Mouse (Mus musculus) erythroid progenitor cell, adult 5-6 weeks (primary cell): ENCODE results near the gene Olfr633. TPM values are rescaled to one million over a fixed set of nuclear protein-coding genes. Genes with fewer than 3 reads are reported as not detected.
"Not testable (repeated sequence)": the region's sequence is repeated elsewhere in the genome, so short reads cannot be mapped to it uniquely, and the experiment has no call there.

Source experiments
- ATAC-seq: replicated peaks from 2 replicates; pipeline ENCODE4 v1.8.0; 2016; ENCODE audit warnings: moderate number of reproducible peaks, mild to moderate bottlenecking, moderate TSS enrichment, inconsistent platforms; ENCODE audit not compliant: poor library complexity, low FRiP score, severe bottlenecking
- total RNA-seq, 2 experiments: library from RNA; stranded (forward) in 1 of 2; stranded (reverse) in 1 of 2; fragments of 150-400 nt in 1 of 2; fragments of 186-747, 209-891 nt in 1 of 2; gene quantifications; 2 replicates each; pipeline versions ENCODE4 v1.2.3 to v1.2.4; 2015 to 2017; ENCODE audit warnings: low replicate concordance in 2 of 2

Gene Olfr633
- total RNA-seq (2015; ENCODE audit: low replicate concordance) (not detected in 2 replicates), total RNA-seq (2017; ENCODE audit: low replicate concordance) (0.15 TPM in 1 of 2 replicates, not detected in the other)

DNA sequence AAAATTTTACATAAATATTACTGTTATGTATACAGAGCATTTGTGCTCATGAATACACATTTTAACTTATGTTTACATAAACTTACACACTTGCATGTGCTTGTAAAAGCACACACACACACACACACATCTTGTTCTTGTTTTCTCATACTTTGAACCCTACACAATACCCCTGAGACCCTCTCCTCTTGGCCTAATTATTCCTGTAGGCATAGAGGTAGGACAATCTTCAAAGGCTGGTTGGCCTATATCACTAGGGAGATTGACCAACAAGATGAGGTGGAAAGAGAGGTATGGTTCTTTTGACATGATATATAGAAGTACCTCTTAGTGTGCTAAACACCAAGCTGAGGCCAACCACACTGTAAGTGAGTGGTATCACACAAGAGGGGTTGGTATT, at the start of gene Olfr633:
Olfr633 (plus strand) TSS at position 301 of the 400 bp plus-strand sequence.
- ATAC-seq = no peak

DNA sequence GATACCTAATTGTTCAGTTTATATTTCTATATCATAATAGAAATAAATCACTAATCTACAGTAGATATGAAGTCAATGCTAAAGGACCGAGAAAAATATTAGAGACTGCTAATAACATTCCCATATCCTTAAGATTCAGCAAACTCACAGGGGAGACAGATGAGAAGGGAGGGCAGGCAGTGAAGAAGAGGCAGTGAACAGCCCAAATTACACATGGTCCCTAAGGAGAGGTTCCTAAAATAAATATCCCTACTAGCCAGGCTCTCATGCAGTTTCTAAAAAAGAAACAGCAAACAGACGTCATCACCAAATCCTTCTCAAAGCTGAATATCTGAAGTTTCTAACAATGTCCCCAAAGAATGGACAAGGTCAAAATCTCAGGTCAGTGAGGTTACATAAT, 41.0 kb upstream of the Olfr633 start, which contains the start of gene Olfr65:
Olfr65 (plus strand) TSS at position 301 of the 400 bp plus-strand sequence.
- ATAC-seq = no peak

DNA sequence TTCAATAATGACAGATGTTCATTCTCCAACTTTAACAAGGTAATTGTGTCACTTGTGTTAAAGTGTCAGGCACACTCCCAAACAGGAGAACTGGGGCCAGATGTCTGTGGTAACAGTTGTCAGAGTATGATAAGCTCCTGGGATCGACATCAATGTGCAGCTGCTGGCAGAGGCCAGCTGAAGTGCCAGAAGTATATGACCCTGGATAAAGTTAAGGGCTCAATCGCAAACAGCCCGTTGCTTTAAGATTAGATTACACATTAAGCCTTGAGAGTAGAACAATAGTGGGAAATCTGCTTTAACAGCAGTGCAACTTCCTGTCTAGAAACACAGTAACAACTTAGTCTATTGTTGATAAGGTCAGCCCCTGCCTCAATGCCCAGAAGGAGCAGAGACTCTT, 34.2 kb upstream of the Olfr633 start:
- ATAC-seq = peak; percentile 93

DNA sequence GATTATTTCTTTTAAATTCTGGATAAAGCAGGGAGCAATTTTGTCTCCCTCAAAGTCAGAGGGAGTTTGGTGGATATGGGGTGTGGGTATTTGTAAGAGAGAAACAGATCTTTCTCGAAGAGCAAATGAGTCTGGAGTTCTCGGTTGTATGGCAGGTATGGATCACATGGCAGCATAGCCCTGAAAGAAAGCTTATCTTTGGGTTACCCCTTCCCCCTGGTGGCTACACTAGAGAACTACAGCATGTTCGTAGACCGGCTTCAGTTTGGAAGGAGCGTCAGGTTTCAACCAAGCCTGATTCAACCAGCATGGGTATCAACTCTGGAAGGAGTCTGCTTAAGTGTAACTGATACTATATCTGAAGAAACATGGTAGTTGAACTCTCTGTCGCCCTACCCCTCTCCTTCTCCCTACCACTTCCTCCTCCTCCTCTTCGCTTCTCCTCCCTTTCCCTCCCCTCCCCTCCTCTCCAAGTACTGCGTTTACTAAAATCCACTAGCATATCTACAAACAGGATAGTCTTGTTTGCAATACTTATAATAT, 31.2 kb upstream of the Olfr633 start:
- peak; percentile 73 for ATAC-seq

DNA sequence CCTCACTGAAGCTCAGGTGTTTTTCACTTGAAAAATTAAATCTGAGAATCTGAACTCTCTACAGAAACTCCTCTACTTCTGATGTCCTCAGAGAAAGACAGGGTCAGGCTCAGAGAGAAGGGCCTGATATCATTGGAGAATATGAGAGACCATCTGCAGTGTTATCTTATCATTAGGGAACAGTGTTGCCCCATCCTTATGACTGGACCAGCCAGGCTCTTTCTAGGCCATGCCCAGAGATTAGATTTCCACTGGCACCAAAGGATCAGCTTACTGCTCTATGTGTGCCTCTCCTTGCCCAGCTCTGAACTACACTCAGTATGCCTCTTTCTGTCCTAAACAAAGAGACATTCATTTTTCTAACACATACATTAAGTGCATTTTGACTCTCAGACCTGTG, 28.9 kb upstream of the Olfr633 start:
- ATAC-seq = peak; percentile 87

DNA sequence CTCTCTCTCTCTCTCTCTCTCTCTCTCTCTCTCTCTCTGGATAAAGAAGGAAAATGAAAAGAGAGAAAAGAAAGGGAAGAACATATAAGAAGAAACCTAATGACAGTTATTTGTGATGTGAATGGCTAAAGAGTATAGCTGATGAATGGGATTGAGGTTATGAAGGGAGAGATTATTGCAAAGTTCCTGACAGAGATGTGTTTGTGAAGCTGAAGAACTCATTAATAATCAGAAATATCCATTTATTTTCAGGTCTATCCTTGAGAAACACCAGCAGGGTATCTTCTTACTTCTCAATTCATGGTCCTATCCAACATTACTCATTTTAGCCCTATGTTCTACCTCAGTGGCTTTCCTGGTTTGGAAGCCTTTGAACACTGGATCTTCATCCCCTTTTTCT, 15.7 kb upstream of the Olfr633 start, which contains the start of gene Olfr631:
Olfr631 (plus strand) TSS at position 301 of the 400 bp plus-strand sequence.
- no peak for ATAC-seq

DNA sequence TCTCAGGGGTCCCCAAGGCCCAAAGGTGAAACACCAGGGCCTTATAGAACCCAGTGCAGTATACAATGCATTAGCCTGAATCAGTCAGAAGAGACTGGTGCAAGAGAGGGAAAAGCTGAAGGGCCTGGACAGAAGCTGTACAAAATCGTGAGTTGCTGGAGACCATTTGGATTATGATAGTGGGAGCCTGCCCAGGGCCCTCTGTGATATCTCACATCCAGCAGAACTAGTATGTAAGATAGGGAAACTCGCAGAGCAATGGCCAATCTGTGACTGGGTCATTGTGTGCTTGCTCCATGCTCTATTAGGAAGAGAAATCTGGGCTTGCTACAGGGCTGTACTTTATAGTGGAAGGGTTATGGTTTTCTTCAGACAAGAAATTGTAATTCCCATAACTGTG, 10.0 kb upstream of the Olfr633 start, which contains the start of gene Olfr632:
Olfr632 (plus strand) TSS at position 84 of the 400 bp plus-strand sequence.
- ATAC-seq = no peak

DNA sequence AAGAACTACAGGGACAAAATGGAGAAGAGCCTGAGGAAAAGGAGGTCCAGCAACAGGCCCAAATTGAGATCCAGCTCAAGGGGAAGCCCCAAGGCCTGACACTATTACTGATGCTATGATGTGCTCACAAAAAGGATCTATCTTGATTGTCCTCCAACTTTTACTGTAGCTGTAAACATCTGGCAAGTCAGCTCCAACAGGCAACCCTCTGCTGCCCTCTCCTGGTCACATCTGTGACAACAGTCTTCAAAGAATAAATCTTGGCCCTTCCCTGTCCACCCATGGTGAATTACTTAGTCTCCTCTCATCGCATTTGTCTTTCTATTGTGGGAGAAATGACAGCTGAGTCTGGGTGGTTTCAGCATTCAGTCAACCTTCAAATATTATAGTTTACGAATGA, 1.5 kb upstream of the Olfr633 start:
- ATAC-seq = peak; percentile 90

DNA sequence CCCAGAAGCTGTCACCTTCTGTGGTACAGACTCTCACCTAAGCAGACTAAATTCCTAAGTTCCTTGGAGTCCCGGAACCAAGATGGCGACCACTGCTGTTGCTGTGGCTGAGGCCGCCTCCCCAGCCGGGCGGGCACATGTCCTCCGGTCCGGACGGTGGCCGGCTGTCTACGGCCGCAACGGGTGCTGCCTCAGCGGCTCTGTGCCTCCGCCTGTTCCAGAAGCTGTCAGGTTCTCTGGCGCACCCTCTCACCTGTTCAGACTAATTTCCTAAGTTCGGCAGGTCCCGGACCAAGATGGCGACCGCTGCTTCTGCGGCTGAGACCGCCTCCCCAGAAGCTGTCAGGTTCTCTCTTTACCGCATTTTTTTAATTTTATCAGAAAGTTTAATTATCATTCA, 22.6 kb downstream of the Olfr633 start:
- ATAC-seq = not testable (repeated sequence)

DNA sequence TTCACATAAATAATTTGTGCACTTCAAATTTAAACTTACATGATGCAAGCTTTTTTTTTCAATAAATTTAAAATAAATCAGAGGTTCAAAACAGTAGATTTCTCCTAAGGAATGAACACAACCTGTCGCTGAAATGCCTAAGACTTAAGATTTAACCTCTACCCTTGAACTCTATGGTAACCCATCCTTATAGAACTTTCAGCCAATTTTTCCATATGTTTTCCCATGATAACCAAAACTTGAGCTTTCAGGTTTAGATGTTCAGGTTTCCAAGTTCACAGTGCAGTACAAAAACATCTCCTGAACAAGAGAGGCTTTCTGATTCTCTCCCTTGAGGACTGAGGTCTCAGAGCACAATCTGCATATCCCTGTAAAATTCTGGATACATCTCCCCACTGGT, 26.6 kb downstream of the Olfr633 start, which contains the start of gene Olfr635:
Olfr635 (plus strand) TSS at position 301 of the 400 bp plus-strand sequence.
- no peak for ATAC-seq

DNA sequence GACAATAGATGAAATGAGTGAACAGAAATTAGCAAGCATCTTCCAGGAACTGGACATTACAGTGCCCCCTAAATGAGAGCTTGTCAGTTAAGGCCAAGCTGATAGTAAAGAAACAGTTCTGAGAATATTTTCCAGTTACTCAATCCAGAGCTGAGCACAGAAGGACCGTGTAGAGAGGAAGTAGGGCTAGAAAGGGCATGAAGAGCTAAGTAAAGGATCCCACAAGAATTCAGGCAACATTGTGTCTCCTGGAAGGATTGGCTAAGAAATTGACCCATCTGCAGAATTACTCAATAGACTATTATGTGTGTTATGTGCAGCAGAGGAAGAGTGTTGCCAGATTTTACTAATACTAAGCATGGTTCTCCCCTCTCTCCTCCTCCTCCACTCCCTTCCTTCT, 27.5 kb downstream of the Olfr633 start:
- ATAC-seq = no peak

DNA sequence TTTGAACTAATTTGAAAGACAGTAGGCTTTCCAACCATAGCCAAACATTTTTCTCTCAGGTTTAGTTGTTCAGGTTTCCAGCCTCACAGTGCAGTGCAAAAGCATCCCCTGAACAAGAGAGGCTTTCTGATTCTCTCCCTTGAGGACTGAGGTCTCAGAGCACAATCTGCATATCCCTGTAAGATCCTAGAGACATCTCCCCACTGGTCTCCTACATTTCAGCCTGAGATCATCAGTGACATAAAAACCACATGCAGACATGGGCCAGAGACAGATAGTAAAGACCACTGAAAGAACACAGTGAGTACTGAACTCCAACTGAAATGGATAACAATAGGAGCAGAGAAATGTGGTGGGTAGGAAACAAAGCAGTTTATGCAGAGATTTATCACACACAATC, 54.2 kb downstream of the Olfr633 start, which contains the start of gene Olfr638:
Olfr638 (plus strand) TSS at position 301 of the 400 bp plus-strand sequence.
- no peak for ATAC-seq

Other genes starting within 250 kb of the Olfr633 start
Only the 30 nearest of the 33 such genes appear.
- not detected in 2 replicates for gene Olfr628, start 214.1 kb upstream of the Olfr633 start, total RNA-seq (2015; ENCODE audit: low replicate concordance)
- not detected in 2 replicates for gene Olfr628, start 214.1 kb upstream of the Olfr633 start, total RNA-seq (2017; ENCODE audit: low replicate concordance)
- gene Olfr629, start 199.5 kb upstream of the Olfr633 start, total RNA-seq (2015; ENCODE audit: low replicate concordance) = not detected in 2 replicates
- gene Olfr629, start 199.5 kb upstream of the Olfr633 start, total RNA-seq (2017; ENCODE audit: low replicate concordance) = not detected in 2 replicates
- gene Olfr630, start 187.1 kb upstream of the Olfr633 start, total RNA-seq (2015; ENCODE audit: low replicate concordance) = not detected in 2 replicates
- not detected in 2 replicates for gene Olfr630, start 187.1 kb upstream of the Olfr633 start, total RNA-seq (2017; ENCODE audit: low replicate concordance)
- gene Olfr69, start 172.8 kb upstream of the Olfr633 start, total RNA-seq (2015; ENCODE audit: low replicate concordance) = 0.84 and 2.5 TPM in 2 replicates
- gene Olfr69, start 172.8 kb upstream of the Olfr633 start, total RNA-seq (2017; ENCODE audit: low replicate concordance) = 1.7 TPM in 1 of 2 replicates, not detected in the other
- gene Olfr68, start 164.7 kb upstream of the Olfr633 start, total RNA-seq (2015; ENCODE audit: low replicate concordance) = 2.9 TPM in 1 of 2 replicates, not detected in the other
- 0.83 and 2.8 TPM in 2 replicates for gene Olfr68, start 164.7 kb upstream of the Olfr633 start, total RNA-seq (2017; ENCODE audit: low replicate concordance)
- 0.84 TPM in 1 of 2 replicates, not detected in the other for gene Olfr67, start 152.6 kb upstream of the Olfr633 start, total RNA-seq (2015; ENCODE audit: low replicate concordance)
- 1.5 and 3.3 TPM in 2 replicates for gene Olfr67, start 152.6 kb upstream of the Olfr633 start, total RNA-seq (2017; ENCODE audit: low replicate concordance)
- gene Hbb-bt, start 130.4 kb upstream of the Olfr633 start, total RNA-seq (2015; ENCODE audit: low replicate concordance) = 26,042 and 29,427 TPM in 2 replicates
- gene Hbb-bt, start 130.4 kb upstream of the Olfr633 start, total RNA-seq (2017; ENCODE audit: low replicate concordance) = 7,139 and 8,294 TPM in 2 replicates
- gene Hbb-bs, start 116.3 kb upstream of the Olfr633 start, total RNA-seq (2015; ENCODE audit: low replicate concordance) = 118,402 and 120,100 TPM in 2 replicates
- 41,622 and 62,915 TPM in 2 replicates for gene Hbb-bs, start 116.3 kb upstream of the Olfr633 start, total RNA-seq (2017; ENCODE audit: low replicate concordance)
- not detected in 2 replicates for gene Hbb-bh2, start 103.9 kb upstream of the Olfr633 start, total RNA-seq (2015; ENCODE audit: low replicate concordance)
- gene Hbb-bh2, start 103.9 kb upstream of the Olfr633 start, total RNA-seq (2017; ENCODE audit: low replicate concordance) = not detected in 2 replicates
- not detected in 2 replicates for gene Hbb-bh1, start 101.3 kb upstream of the Olfr633 start, total RNA-seq (2015; ENCODE audit: low replicate concordance)
- gene Hbb-bh1, start 101.3 kb upstream of the Olfr633 start, total RNA-seq (2017; ENCODE audit: low replicate concordance) = not detected in 2 replicates
- gene Hbb-y, start 91.2 kb upstream of the Olfr633 start, total RNA-seq (2015; ENCODE audit: low replicate concordance) = not detected in 2 replicates
- gene Hbb-y, start 91.2 kb upstream of the Olfr633 start, total RNA-seq (2017; ENCODE audit: low replicate concordance) = not detected in 2 replicates
- not detected in 2 replicates for gene Olfr66, start 58.2 kb upstream of the Olfr633 start, total RNA-seq (2015; ENCODE audit: low replicate concordance)
- not detected in 2 replicates for gene Olfr66, start 58.2 kb upstream of the Olfr633 start, total RNA-seq (2017; ENCODE audit: low replicate concordance)
- gene Olfr64, start 50.0 kb upstream of the Olfr633 start, total RNA-seq (2015; ENCODE audit: low replicate concordance) = not detected in 2 replicates
- gene Olfr64, start 50.0 kb upstream of the Olfr633 start, total RNA-seq (2017; ENCODE audit: low replicate concordance) = not detected in 2 replicates
- not detected in 2 replicates for gene Olfr65, start 41.0 kb upstream of the Olfr633 start, total RNA-seq (2015; ENCODE audit: low replicate concordance)
- not detected in 2 replicates for gene Olfr65, start 41.0 kb upstream of the Olfr633 start, total RNA-seq (2017; ENCODE audit: low replicate concordance)
- not detected in 2 replicates for gene Olfr631, start 15.6 kb upstream of the Olfr633 start, total RNA-seq (2015; ENCODE audit: low replicate concordance)
- not detected in 2 replicates for gene Olfr631, start 15.6 kb upstream of the Olfr633 start, total RNA-seq (2017; ENCODE audit: low replicate concordance)
- not detected in 2 replicates for gene Olfr632, start 10.1 kb upstream of the Olfr633 start, total RNA-seq (2015; ENCODE audit: low replicate concordance)
- gene Olfr632, start 10.1 kb upstream of the Olfr633 start, total RNA-seq (2017; ENCODE audit: low replicate concordance) = not detected in 2 replicates
- not detected in 2 replicates for gene Olfr635, start 26.7 kb downstream of the Olfr633 start, total RNA-seq (2015; ENCODE audit: low replicate concordance)
- not detected in 2 replicates for gene Olfr635, start 26.7 kb downstream of the Olfr633 start, total RNA-seq (2017; ENCODE audit: low replicate concordance)
- not detected in 2 replicates for gene Olfr638, start 54.3 kb downstream of the Olfr633 start, total RNA-seq (2015; ENCODE audit: low replicate concordance)
- gene Olfr638, start 54.3 kb downstream of the Olfr633 start, total RNA-seq (2017; ENCODE audit: low replicate concordance) = not detected in 2 replicates
- gene Olfr639, start 72.9 kb downstream of the Olfr633 start, total RNA-seq (2015; ENCODE audit: low replicate concordance) = not detected in 2 replicates
- gene Olfr639, start 72.9 kb downstream of the Olfr633 start, total RNA-seq (2017; ENCODE audit: low replicate concordance) = not detected in 2 replicates
- gene Olfr640, start 81.1 kb downstream of the Olfr633 start, total RNA-seq (2015; ENCODE audit: low replicate concordance) = not detected in 2 replicates
- gene Olfr640, start 81.1 kb downstream of the Olfr633 start, total RNA-seq (2017; ENCODE audit: low replicate concordance) = not detected in 2 replicates
- gene Olfr641, start 91.0 kb downstream of the Olfr633 start, total RNA-seq (2015; ENCODE audit: low replicate concordance) = not detected in 2 replicates
- not detected in 2 replicates for gene Olfr641, start 91.0 kb downstream of the Olfr633 start, total RNA-seq (2017; ENCODE audit: low replicate concordance)
- gene Olfr642, start 108.2 kb downstream of the Olfr633 start, total RNA-seq (2015; ENCODE audit: low replicate concordance) = not detected in 2 replicates
- gene Olfr642, start 108.2 kb downstream of the Olfr633 start, total RNA-seq (2017; ENCODE audit: low replicate concordance) = not detected in 2 replicates
- gene 4930516K23Rik, start 117.0 kb downstream of the Olfr633 start, total RNA-seq (2015; ENCODE audit: low replicate concordance) = not detected in 2 replicates
- gene 4930516K23Rik, start 117.0 kb downstream of the Olfr633 start, total RNA-seq (2017; ENCODE audit: low replicate concordance) = not detected in 2 replicates
- gene Olfr644, start 127.4 kb downstream of the Olfr633 start, total RNA-seq (2015; ENCODE audit: low replicate concordance) = not detected in 2 replicates
- not detected in 2 replicates for gene Olfr644, start 127.4 kb downstream of the Olfr633 start, total RNA-seq (2017; ENCODE audit: low replicate concordance)
- gene Olfr645, start 141.0 kb downstream of the Olfr633 start, total RNA-seq (2015; ENCODE audit: low replicate concordance) = not detected in 2 replicates
- not detected in 2 replicates for gene Olfr645, start 141.0 kb downstream of the Olfr633 start, total RNA-seq (2017; ENCODE audit: low replicate concordance)
- not detected in 2 replicates for gene Olfr646, start 160.4 kb downstream of the Olfr633 start, total RNA-seq (2015; ENCODE audit: low replicate concordance)
- not detected in 2 replicates for gene Olfr646, start 160.4 kb downstream of the Olfr633 start, total RNA-seq (2017; ENCODE audit: low replicate concordance)
- gene Ubqln5, start 185.4 kb downstream of the Olfr633 start, total RNA-seq (2015; ENCODE audit: low replicate concordance) = not detected in 2 replicates
- not detected in 2 replicates for gene Ubqln5, start 185.4 kb downstream of the Olfr633 start, total RNA-seq (2017; ENCODE audit: low replicate concordance)
- gene Olfr643, start 193.0 kb downstream of the Olfr633 start, total RNA-seq (2015; ENCODE audit: low replicate concordance) = not detected in 2 replicates
- not detected in 2 replicates for gene Olfr643, start 193.0 kb downstream of the Olfr633 start, total RNA-seq (2017; ENCODE audit: low replicate concordance)
- not detected in 2 replicates for gene Ubqln3, start 198.8 kb downstream of the Olfr633 start, total RNA-seq (2015; ENCODE audit: low replicate concordance)
- not detected in 2 replicates for gene Ubqln3, start 198.8 kb downstream of the Olfr633 start, total RNA-seq (2017; ENCODE audit: low replicate concordance)
- not detected in 2 replicates for gene Ubqlnl, start 206.1 kb downstream of the Olfr633 start, total RNA-seq (2015; ENCODE audit: low replicate concordance)
- gene Ubqlnl, start 206.1 kb downstream of the Olfr633 start, total RNA-seq (2017; ENCODE audit: low replicate concordance) = not detected in 2 replicates